34 mouse cellular contexts compared by ENCODE assay signal in genomic region chr16:30253900-30254299, GRCm38 (mm10). TPM values are rescaled to one million over a fixed set of nuclear protein-coding genes. Genes with fewer than 3 reads are reported as not detected.
"Had no signal": no experiment of that assay in that cellular context is flagged by ENCODE, and none has a peak within 500 bp of the region (broad histone marks: within the 10 kb centered on the region; RNA-seq: fewer than 3 reads in every experiment).

No protein-coding gene starts in this region.

- H3K9me3 ChIP-seq: heart, embryonic 10.5 days; heart, embryonic 12.5 days; hindbrain, embryonic 13.5 days; hindbrain, embryonic 15.5 days; limb, embryonic 13.5 days; limb, embryonic 15.5 days had no signal

- DNase-seq: gastrocnemius, adult 2 months; gastrocnemius, postnatal 10 days; gastrocnemius, postnatal 25 days; heart, adult 18-20 months; heart, postnatal 10 days; kidney, postnatal 10 days; layer of hippocampus, adult 9-11 months; layer of hippocampus, postnatal 36 days; left cerebral cortex, postnatal 4 days had no signal

- H3K4me3 ChIP-seq: gastrocnemius, adult 2 months; heart, embryonic 10.5 days; heart, embryonic 12.5 days; hindbrain, embryonic 13.5 days; hindbrain, embryonic 15.5 days; limb, embryonic 13.5 days; limb, embryonic 15.5 days had no signal

- ATAC-seq: forebrain, embryonic 16.5 days; hindbrain, postnatal 0 days had no signal

- H3K27ac ChIP-seq: gastrocnemius, adult 2 months; heart, embryonic 10.5 days; hindbrain, embryonic 13.5 days; hindbrain, embryonic 15.5 days; hindbrain, postnatal 0 days; limb, embryonic 13.5 days; limb, embryonic 15.5 days; liver, embryonic 14.5 days had no signal

- H3K4me2 ChIP-seq: heart, embryonic 12.5 days; hindbrain, embryonic 13.5 days; hindbrain, embryonic 15.5 days; limb, embryonic 13.5 days; limb, embryonic 15.5 days had no signal

- H3K36me3 ChIP-seq: heart, embryonic 10.5 days; heart, embryonic 12.5 days; hindbrain, embryonic 13.5 days; hindbrain, embryonic 15.5 days; limb, embryonic 13.5 days; limb, embryonic 15.5 days had no signal

- H3K9ac ChIP-seq: heart, embryonic 12.5 days; hindbrain, embryonic 13.5 days; hindbrain, embryonic 15.5 days; limb, embryonic 13.5 days; limb, embryonic 15.5 days; liver, embryonic 14.5 days had no signal

RNA-seq across cellular contexts. Expression of gene Cpn2, which starts 13.4 kb away (rescaled TPM):
- total RNA-seq: gastrocnemius, adult 2 months; gastrocnemius, postnatal 25 days; granulocyte monocyte progenitor cell, adult 5-6 weeks; hematopoietic stem cell, adult 5-6 weeks; layer of hippocampus, adult 18-20 months; layer of hippocampus, adult 8-10 months; layer of hippocampus, postnatal 14 days; layer of hippocampus, postnatal 36 days; left cerebral cortex, adult 18-20 months; left cerebral cortex, adult 8-10 months; left cerebral cortex, postnatal 10 days; left cerebral cortex, postnatal 25 days; left cerebral cortex, postnatal 4 days had no signal
- polyA plus RNA-seq: forebrain, embryonic 16.5 days; frontal cortex, adult 2 months; heart, embryonic 12.5 days; heart, embryonic 14.5 days; heart, embryonic 16.5 days; hindbrain, embryonic 11.5 days; hindbrain, embryonic 13.5 days; hindbrain, embryonic 15.5 days; hindbrain, postnatal 0 days; kidney, embryonic 14.5 days; kidney, embryonic 16.5 days; limb, embryonic 11.5 days; limb, embryonic 13.5 days; limb, embryonic 15.5 days had no signal

RNA-seq across cellular contexts. Expression of gene Lrrc15, which starts 29.2 kb away (rescaled TPM):
- total RNA-seq: granulocyte monocyte progenitor cell, adult 5-6 weeks; hematopoietic stem cell, adult 5-6 weeks; left cerebral cortex, adult 18-20 months; left cerebral cortex, adult 8-10 months; left cerebral cortex, postnatal 10 days; left cerebral cortex, postnatal 25 days had no signal
- polyA plus RNA-seq: frontal cortex, adult 2 months had no signal

RNA-seq across cellular contexts. Expression of gene Gp5, which starts 56.7 kb away (rescaled TPM):
- total RNA-seq: gastrocnemius, adult 2 months had no signal
